Mouse (Mus musculus): Measurements from ENCODE around the gene Kl. TPM values are rescaled to one million over a fixed set of nuclear protein-coding genes. Genes with fewer than 3 reads are reported as not detected.

Kl gene
- polyA plus RNA-seq (2012; ENCODE audit: low replicate concordance) = 0.07 TPM in 1 of 2 replicates, not detected in the other

GRCm38 (mm10) chr5:150952328-150952668, at the start of gene Kl:
TSS of gene Kl (plus strand) at chr5:150952607.

